Mouse (Mus musculus) kidney, adult 2 months (tissue): ENCODE measurements around the gene Eif3d. TPM values are rescaled to one million over a fixed set of nuclear protein-coding genes. Genes with fewer than 3 reads are reported as not detected.
A peak's percentile ranks its signal among the peaks of the same experiment; 100 is the strongest.

Experiments
- DNase-seq: peaks from one replicate; pipeline ENCODE4 v3.0.0; 2021
- H3K27ac ChIP-seq: fragments of 200-500 bp; 2 replicates; pipeline ENCODE4 v1.5.1; 2012; ENCODE audit warnings: low read depth, low read length, control low read depth, inconsistent platforms; ENCODE audit not compliant: insufficient read depth
- H3K27me3 ChIP-seq: fragments of 200-500 bp; replicated peaks from 2 replicates; pipeline ENCODE4 v1.6.1; 2012; ENCODE audit warnings: mild to moderate bottlenecking, moderate library complexity, low read length, inconsistent platforms; ENCODE audit not compliant: control insufficient read depth, insufficient read depth
- H3K36me3 ChIP-seq: fragments of 200-500 bp; 2 replicates; pipeline ENCODE4 v1.6.1; 2012; ENCODE audit warnings: mild to moderate bottlenecking, moderate library complexity, low read length, inconsistent platforms; ENCODE audit not compliant: control insufficient read depth, insufficient read depth
- H3K4me1 ChIP-seq: fragments of 200-500 bp; 2 replicates; pipeline ENCODE4 v1.6.1; 2011; ENCODE audit warnings: low read length; ENCODE audit not compliant: control insufficient read depth, insufficient read depth
- H3K4me3 ChIP-seq: fragments of 200-500 bp; 2 replicates; pipeline ENCODE4 v1.5.1; 2011; ENCODE audit warnings: mild to moderate bottlenecking, low read depth, low read length, control low read depth; ENCODE audit not compliant: insufficient read depth
- CTCF ChIP-seq: fragments of 200-500 bp; conservative IDR thresholded peaks from 2 replicates; pipeline ENCODE4 v1.5.1; 2011; ENCODE audit warnings: low read depth, mild to moderate bottlenecking, control low read depth, low read length, moderate library complexity, mixed read lengths; ENCODE audit not compliant: insufficient read depth, insufficient read length
- POLR2A ChIP-seq: fragments of 200-500 bp; IDR thresholded peaks from one replicate; pipeline ENCODE4 v1.6.1; 2011; ENCODE audit warnings: low read depth, low read length, control low read depth
- WGBS: fragments of 180-500 bp; shearing (Covaris S2); methylation state at CpG from one replicate; pipeline ENCODE4 v1.1.7; 2018; 5-methylcytosine and 5-hydroxymethylcytosine counted together
- polyA plus RNA-seq: library from polyadenylated mRNA; depleted of rRNA; stranded (reverse); fragments of >200 nt; gene quantifications from 2 replicates; pipeline ENCODE4 v1.2.3, GENCODE M21; 2012

Gene Eif3d
- polyA plus RNA-seq, 1 experiment = 132 TPM

DNA sequence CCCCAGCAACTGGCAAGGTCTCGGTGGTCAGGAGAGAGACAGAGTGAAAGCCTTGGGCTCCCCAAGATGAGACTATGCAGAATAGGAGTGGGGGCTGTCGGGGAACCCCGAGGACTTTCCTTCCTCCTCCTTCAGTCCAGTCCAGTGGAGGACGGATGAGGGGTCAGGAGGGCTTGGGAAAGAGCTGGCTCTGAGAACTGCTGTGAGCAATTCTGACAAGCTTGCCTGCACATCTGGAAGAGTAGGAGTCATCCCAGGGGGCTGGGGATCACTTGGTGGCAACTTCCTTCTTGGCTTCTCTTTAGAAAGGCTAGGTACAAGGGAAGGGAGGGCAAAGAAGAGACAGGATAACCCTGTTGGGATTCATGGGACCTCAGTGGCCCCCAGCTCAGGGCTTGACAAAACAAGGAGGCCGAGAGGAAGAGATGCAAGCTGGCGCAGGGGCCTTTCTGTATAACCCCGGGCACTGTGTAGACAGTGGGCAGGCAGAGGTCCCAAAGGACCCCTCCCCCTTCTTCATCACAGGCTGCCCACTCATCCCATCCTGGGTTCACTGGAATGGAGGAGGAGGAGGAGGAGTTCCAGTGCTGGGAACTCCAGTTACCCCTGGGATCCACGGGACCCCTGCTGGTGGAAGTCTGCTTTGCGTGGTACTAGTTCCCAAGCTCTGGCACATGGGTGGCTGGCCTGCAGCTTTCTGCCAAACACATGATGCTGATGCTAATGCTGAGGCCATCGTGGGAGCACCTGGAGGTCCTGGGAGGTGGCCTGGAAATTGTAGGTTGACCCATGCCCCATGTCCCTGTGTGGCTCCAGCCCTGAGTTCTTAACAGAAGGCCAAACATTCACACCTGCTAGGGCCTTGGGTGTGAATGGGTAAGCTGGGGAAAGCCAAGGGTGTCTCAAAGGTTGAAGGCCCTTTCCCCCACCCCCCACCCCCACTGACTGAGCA is 49.8 kb downstream of the Eif3d start:
- peak overlapping the region; percentile 25 for H3K27ac ChIP-seq

GRCm38 (mm10) chr15:77919441-77919840 is 51.2 kb downstream of the Eif3d start:
- no peaks in the 10 kb centered on the region for H3K27me3 ChIP-seq
- peaks cover 3% of the 10 kb centered on the region for H3K36me3 ChIP-seq
- no peak overlapping the region for H3K4me3 ChIP-seq
- peaks cover 17% of the 10 kb centered on the region; the same call in 1 of the 2 replicates for H3K4me1 ChIP-seq
- TF ChIP-seq POLR2A = no peak
- TF ChIP-seq CTCF = no peak
- DNase-seq = no peak
- H3K27ac ChIP-seq = peak overlapping the region; percentile 34
- 67% methylated on average over 12 of the region's 12 CpGs for WGBS

More for the DNA sequence above, 49.8 kb downstream of the Eif3d start:
- DNase-seq = peak; percentile 42
- Histone ChIP-seq H3K4me3 (no peak overlapping the region), H3K27me3 (no peaks in the 10 kb centered on the region), H3K4me1 (peaks cover 17% of the 10 kb centered on the region; the same call in 1 of the 2 replicates), H3K36me3 (no peaks in the 10 kb centered on the region)
- TF ChIP-seq CTCF (peak; percentile 23; the same call in 1 of the 2 replicates), POLR2A (no peak)
- 40% methylated on average over 10 of the region's 10 CpGs for WGBS

DNA sequence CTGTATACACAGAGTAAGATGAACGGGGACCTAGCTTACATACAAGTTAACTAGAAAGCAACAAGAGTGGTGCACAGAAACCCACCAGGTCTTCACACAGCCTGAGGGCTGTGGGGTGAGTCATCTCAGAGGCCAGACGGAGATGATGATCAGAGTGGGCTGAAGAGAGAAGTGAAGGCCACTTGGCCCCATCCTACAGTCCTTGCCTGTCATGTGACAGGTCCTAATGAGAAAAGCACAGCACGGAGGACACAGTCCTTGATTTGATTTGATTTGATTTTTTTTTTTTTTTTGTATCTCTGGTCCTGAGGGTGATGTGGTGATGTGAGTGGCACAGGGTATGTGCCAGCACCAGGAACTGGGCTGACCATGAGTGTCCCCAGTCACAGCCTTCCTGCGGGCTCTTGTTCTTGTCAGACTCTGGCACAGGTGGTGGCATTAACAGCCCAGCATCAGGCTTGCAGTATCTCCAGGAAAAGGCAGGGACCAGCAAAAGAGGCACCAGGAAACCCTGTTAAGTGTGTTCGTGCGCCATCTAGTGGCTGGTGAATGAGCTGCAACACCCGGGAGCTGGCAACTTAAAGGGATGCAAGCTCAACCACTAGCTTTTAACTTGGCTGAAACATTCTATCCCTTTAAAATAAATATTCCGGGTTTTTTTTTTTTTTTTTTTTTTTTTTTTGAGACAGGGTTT is 53.6 kb downstream of the Eif3d start:
- Histone ChIP-seq H3K4me1 (peaks cover 15% of the 10 kb centered on the region), H3K27ac (no peak overlapping the region), H3K36me3 (peaks cover 3% of the 10 kb centered on the region), H3K27me3 (no peaks in the 10 kb centered on the region), H3K4me3 (no peak overlapping the region)
- DNase-seq = peak; percentile 95
- peak; percentile 89 for TF ChIP-seq CTCF
- TF ChIP-seq POLR2A = no peak
- WGBS = 36% methylated on average over 8 of the region's 8 CpGs

GRCm38 (mm10) chr15:77915287-77915686 is 55.3 kb downstream of the Eif3d start:
- no peak for DNase-seq
- peaks cover 3% of the 10 kb centered on the region for H3K36me3 ChIP-seq
- H3K27me3 ChIP-seq = no peaks in the 10 kb centered on the region
- no peak overlapping the region for H3K4me3 ChIP-seq
- TF ChIP-seq POLR2A = no peak
- TF ChIP-seq CTCF = no peak
- peaks cover 18% of the 10 kb centered on the region for H3K4me1 ChIP-seq
- 88% methylated on average over 4 of the region's 4 CpGs for WGBS
- H3K27ac ChIP-seq = no peak overlapping the region

DNA sequence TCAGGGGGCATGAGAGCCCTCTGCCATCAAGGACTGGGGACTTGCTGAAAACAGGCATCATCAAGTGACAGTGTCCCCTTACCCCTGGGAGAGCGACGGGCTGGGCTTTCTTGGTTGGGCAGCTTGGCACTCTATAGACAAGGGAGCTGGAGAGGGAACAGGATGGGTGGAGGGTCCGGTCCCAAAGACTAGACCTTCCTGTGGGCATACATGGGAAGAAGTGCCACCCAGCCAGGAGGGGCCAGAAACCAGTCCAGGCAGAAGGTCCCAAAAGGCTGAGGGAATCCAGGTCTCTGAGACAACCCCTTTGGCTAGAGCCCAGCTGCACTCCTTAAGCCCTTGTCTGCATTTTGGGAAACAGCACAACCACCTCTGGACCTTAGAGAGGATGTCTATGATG is 56.1 kb downstream of the Eif3d start:
- WGBS = 84% methylated on average over 3 of the region's 3 CpGs
- TF ChIP-seq CTCF (no peak), POLR2A (no peak)
- H3K36me3 ChIP-seq = peaks cover 3% of the 10 kb centered on the region
- H3K27me3 ChIP-seq = no peaks in the 10 kb centered on the region
- H3K4me3 ChIP-seq = no peak overlapping the region
- H3K4me1 ChIP-seq = peaks cover 18% of the 10 kb centered on the region
- DNase-seq = no peak
- H3K27ac ChIP-seq = no peak overlapping the region

GRCm38 (mm10) chr15:77913054-77913453 is 57.6 kb downstream of the Eif3d start:
- no peak overlapping the region for H3K4me3 ChIP-seq
- H3K4me1 ChIP-seq = peaks cover 24% of the 10 kb centered on the region
- no peaks in the 10 kb centered on the region for H3K27me3 ChIP-seq
- no peak for DNase-seq
- WGBS = 59% methylated on average over 8 of the region's 8 CpGs
- no peak for TF ChIP-seq CTCF
- TF ChIP-seq POLR2A = no peak
- H3K36me3 ChIP-seq = peaks cover 3% of the 10 kb centered on the region
- peak overlapping the region; percentile 68 for H3K27ac ChIP-seq

GRCm38 (mm10) chr15:77912585-77912984 is 58.0 kb downstream of the Eif3d start:
- Histone ChIP-seq H3K4me3 (no peak overlapping the region), H3K27ac (peak overlapping the region; percentile 68), H3K36me3 (peaks cover 3% of the 10 kb centered on the region), H3K27me3 (no peaks in the 10 kb centered on the region), H3K4me1 (peaks cover 27% of the 10 kb centered on the region)
- no peak for TF ChIP-seq POLR2A
- no peak for TF ChIP-seq CTCF
- DNase-seq = peak; percentile 48
- WGBS = 33% methylated on average over 7 of the region's 7 CpGs
